Mouse (Mus musculus): ENCODE results near the gene Gpr89.

The Gpr89 gene

GRCm38 (mm10) chr3:96869091-96869490 is 36.1 kb downstream of the Gpr89 start:
- no peak for DNase-seq

- DNase-seq: no peak
These were observed 36.6 kb downstream of the Gpr89 start for GRCm38 (mm10) chr3:96868566-96868965.

GRCm38 (mm10) chr3:96867863-96868262 is 37.3 kb downstream of the Gpr89 start:
- no peak for DNase-seq

GRCm38 (mm10) chr3:96860498-96860897 is 44.6 kb downstream of the Gpr89 start:
- no peak for DNase-seq

- no peak for DNase-seq
These were observed 49.3 kb downstream of the Gpr89 start for GRCm38 (mm10) chr3:96855833-96856232.

GRCm38 (mm10) chr3:96854376-96854775 is 50.8 kb downstream of the Gpr89 start:
- no peak for DNase-seq

GRCm38 (mm10) chr3:96852561-96852960 is 52.6 kb downstream of the Gpr89 start:
- DNase-seq: no peak

- no peak for DNase-seq
These were observed 55.9 kb downstream of the Gpr89 start for GRCm38 (mm10) chr3:96849168-96849727.

- no peak for DNase-seq
These were observed 56.7 kb downstream of the Gpr89 start for GRCm38 (mm10) chr3:96848470-96848869.

- DNase-seq: no peak
These were observed 57.5 kb downstream of the Gpr89 start for GRCm38 (mm10) chr3:96847661-96848060.

- DNase-seq: no peak
These were observed 58.2 kb downstream of the Gpr89 start for GRCm38 (mm10) chr3:96846985-96847384.

- no peak for DNase-seq
These were observed 59.3 kb downstream of the Gpr89 start for GRCm38 (mm10) chr3:96845806-96846205.

- DNase-seq: no peak
These were observed 60.0 kb downstream of the Gpr89 start for GRCm38 (mm10) chr3:96845191-96845590.

GRCm38 (mm10) chr3:96838996-96839645 is 66.0 kb downstream of the Gpr89 start:
- no peak for DNase-seq

GRCm38 (mm10) chr3:96836414-96836813 is 68.7 kb downstream of the Gpr89 start:
- DNase-seq: no peak

GRCm38 (mm10) chr3:96834587-96835348 is 70.4 kb downstream of the Gpr89 start:
- DNase-seq: peak; percentile 53

- peak; percentile 53 for DNase-seq
These were observed 72.2 kb downstream of the Gpr89 start for GRCm38 (mm10) chr3:96832930-96833329.

GRCm38 (mm10) chr3:96829856-96830255 is 75.3 kb downstream of the Gpr89 start:
- DNase-seq: peak; percentile 61

GRCm38 (mm10) chr3:96828984-96829383 is 76.2 kb downstream of the Gpr89 start, which contains the start of the genes Pdzk1 and Cd160:
Gene Pdzk1, plus strand, starts transcription at chr3:96829284.
Gene Cd160, minus strand, starts transcription at chr3:96829351.
- DNase-seq: no peak

GRCm38 (mm10) chr3:96828308-96828864 is 76.8 kb downstream of the Gpr89 start:
- DNase-seq: no peak

GRCm38 (mm10) chr3:96825261-96825660 is 79.9 kb downstream of the Gpr89 start:
- no peak for DNase-seq

- peak; percentile 65 for DNase-seq
These were observed 80.5 kb downstream of the Gpr89 start for GRCm38 (mm10) chr3:96824614-96825013.

- peak; percentile 27 for DNase-seq
These were observed 81.4 kb downstream of the Gpr89 start for GRCm38 (mm10) chr3:96823701-96824100.

- no peak for DNase-seq
These were observed 83.6 kb downstream of the Gpr89 start for GRCm38 (mm10) chr3:96821581-96821980.

All from kidney, postnatal 10 days (tissue).